Mouse (Mus musculus) MEL (cell line): Measurements from ENCODE around the gene Urb1. TPM values are rescaled to one million over a fixed set of nuclear protein-coding genes. Genes with fewer than 3 reads are reported as not detected.

Source experiments
- DNase-seq: peaks from one replicate; pipeline ENCODE4 v3.0.0; 2011; ENCODE audit warnings: low read depth, low spot score
- H3K27ac ChIP-seq: 2 replicates; pipeline ENCODE4 v1.5.1; 2012; ENCODE audit warnings: low read depth, mild to moderate bottlenecking, control low read depth, low read length, moderate library complexity; ENCODE audit not compliant: control insufficient read depth
- H3K27me3 ChIP-seq, 2 experiments: fragments of 150-350 bp in 1 of 2; sonication (generic) in 1 of 2; 2 replicates each; pipeline ENCODE4 v1.6.1; 2012; ENCODE audit warnings: low read length in 2 of 2, mild to moderate bottlenecking in 2 of 2, improper control_type of control experiment in 1 of 2, moderate library complexity in 1 of 2; ENCODE audit not compliant: insufficient read depth in 2 of 2, control insufficient read depth in 1 of 2
- H3K36me3 ChIP-seq, 2 experiments: 2 replicates each; pipeline ENCODE4 v1.6.1; 2012 to 2014; ENCODE audit warnings: low read length in 2 of 2, improper control_type of control experiment in 1 of 2, inconsistent platforms in 1 of 2, mild to moderate bottlenecking in 1 of 2; ENCODE audit not compliant: insufficient read depth in 2 of 2, control insufficient read depth in 1 of 2
- H3K4me1 ChIP-seq, 2 experiments: fragments of 150-350 bp in 1 of 2; sonication (generic) in 1 of 2; 2 replicates each; pipeline ENCODE4 v1.6.1; 2012; ENCODE audit warnings: low read length in 2 of 2, improper control_type of control experiment in 1 of 2, mild to moderate bottlenecking in 1 of 2; ENCODE audit not compliant: insufficient read depth in 2 of 2, control insufficient read depth in 1 of 2
- H3K4me3 ChIP-seq, 2 experiments: fragments of 150-350 bp in 1 of 2; sonication (generic) in 1 of 2; 2 replicates each; pipeline ENCODE4 v1.5.1; 2012; ENCODE audit warnings: low read depth in 2 of 2, low read length in 2 of 2, mild to moderate bottlenecking in 2 of 2, moderate library complexity in 2 of 2, control low read depth in 1 of 2, improper control_type of control experiment in 1 of 2; ENCODE audit not compliant: control insufficient read depth in 1 of 2, insufficient read depth in 1 of 2
- H3K79me2 ChIP-seq: 2 replicates; pipeline ENCODE4 v1.6.1; 2012; ENCODE audit warnings: mild to moderate bottlenecking, low read length, moderate library complexity; ENCODE audit not compliant: control insufficient read depth, poor library complexity, insufficient read depth
- H3K9ac ChIP-seq: 2 replicates; pipeline ENCODE4 v1.6.1; 2012; ENCODE audit warnings: low read depth, mild to moderate bottlenecking, control low read depth, low read length, moderate library complexity; ENCODE audit not compliant: control insufficient read depth, poor library complexity, severe bottlenecking
- H3K9me3 ChIP-seq: fragments of 150-350 bp; sonication (generic); replicated peaks from 2 replicates; pipeline ENCODE4 v1.6.1; 2012; ENCODE audit warnings: mild to moderate bottlenecking, low read length, improper control_type of control experiment, moderate library complexity; ENCODE audit not compliant: insufficient read depth
- CHD2 ChIP-seq: IDR thresholded peaks from 2 replicates; pipeline ENCODE4 v1.6.1; 2011; ENCODE audit warnings: low read length, improper control_type of control experiment
- CTCF ChIP-seq, 3 experiments: IDR thresholded peaks in 2 of 3; conservative IDR thresholded peaks in 1 of 3; 2 replicates each; pipeline ENCODE4 v1.5.1; 2011 to 2012; ENCODE audit warnings: low read length in 3 of 3, low read depth in 2 of 3, mild to moderate bottlenecking in 2 of 3, improper control_type of control experiment in 1 of 3, inconsistent platforms in 1 of 3, mixed read lengths in 1 of 3, moderate library complexity in 1 of 3; ENCODE audit not compliant: control insufficient read depth in 1 of 3, insufficient read depth in 1 of 3, poor library complexity in 1 of 3, severe bottlenecking in 1 of 3
- E2F4 ChIP-seq: IDR thresholded peaks from 2 replicates; pipeline ENCODE4 v1.6.1; 2011; ENCODE audit warnings: low read depth, low read length, improper control_type of control experiment, borderline replicate concordance
- ELF1 ChIP-seq: IDR thresholded peaks from 2 replicates; pipeline ENCODE4 v1.6.1; 2014; ENCODE audit warnings: low read depth, mild to moderate bottlenecking, inconsistent platforms, low read length, improper control_type of control experiment, moderate library complexity
- ETS1 ChIP-seq: IDR thresholded peaks from 2 replicates; pipeline ENCODE4 v1.6.1; 2012; ENCODE audit warnings: low read depth, mild to moderate bottlenecking, inconsistent platforms, low read length, improper control_type of control experiment, moderate library complexity
- GATA1 ChIP-seq: IDR thresholded peaks from 2 replicates; pipeline ENCODE4 v1.6.1; 2011; ENCODE audit warnings: low read depth, low read length, improper control_type of control experiment
- HCFC1 ChIP-seq: IDR thresholded peaks from 2 replicates; pipeline ENCODE4 v1.6.1; 2012; ENCODE audit warnings: low read depth, mild to moderate bottlenecking, inconsistent platforms, low read length, improper control_type of control experiment, moderate library complexity
- JUND ChIP-seq: IDR thresholded peaks from 2 replicates; pipeline ENCODE4 v1.6.1; 2011; ENCODE audit warnings: low read depth, mild to moderate bottlenecking, improper control_type of control experiment, low read length
- KAT2A ChIP-seq: conservative IDR thresholded peaks from 2 replicates; pipeline ENCODE4 v1.6.1; 2012; ENCODE audit warnings: low read depth, low read length, improper control_type of control experiment, inconsistent platforms
- MAFK ChIP-seq: IDR thresholded peaks from 2 replicates; pipeline ENCODE4 v1.6.1; 2011; ENCODE audit warnings: low read depth, mild to moderate bottlenecking, low read length, improper control_type of control experiment, borderline replicate concordance
- MAX ChIP-seq: IDR thresholded peaks from 2 replicates; pipeline ENCODE4 v1.6.1; 2011; ENCODE audit warnings: low read length, improper control_type of control experiment
- MAZ ChIP-seq: IDR thresholded peaks from 2 replicates; pipeline ENCODE4 v1.6.1; 2012; ENCODE audit warnings: low read depth, mild to moderate bottlenecking, inconsistent platforms, low read length, improper control_type of control experiment
- MXI1 ChIP-seq: IDR thresholded peaks from 2 replicates; pipeline ENCODE4 v1.6.1; 2011; ENCODE audit warnings: mild to moderate bottlenecking, low read depth, low read length, improper control_type of control experiment
- NELFE ChIP-seq: IDR thresholded peaks from 2 replicates; pipeline ENCODE4 v1.6.1; 2011; ENCODE audit warnings: low read depth, low read length, improper control_type of control experiment
- POLR2AphosphoS5 ChIP-seq: IDR thresholded peaks from 2 replicates; pipeline ENCODE4 v1.6.1; 2012; ENCODE audit warnings: low read depth, borderline replicate concordance, mild to moderate bottlenecking, inconsistent platforms, low read length, moderate library complexity, mixed read lengths
- RAD21 ChIP-seq: IDR thresholded peaks from 2 replicates; pipeline ENCODE4 v1.6.1; 2011; ENCODE audit warnings: mild to moderate bottlenecking, low read depth, low read length, improper control_type of control experiment
- SIN3A ChIP-seq: IDR thresholded peaks from 2 replicates; pipeline ENCODE4 v1.6.1; 2012; ENCODE audit warnings: low read length, improper control_type of control experiment, inconsistent platforms
- SMC3 ChIP-seq: IDR thresholded peaks from 2 replicates; pipeline ENCODE4 v1.6.1; 2011; ENCODE audit warnings: low read depth, low read length, improper control_type of control experiment
- TCF12 ChIP-seq: IDR thresholded peaks from 2 replicates; pipeline ENCODE4 v1.6.1; 2014; ENCODE audit warnings: low read depth, mild to moderate bottlenecking, inconsistent platforms, low read length, improper control_type of control experiment, moderate library complexity
- UBTF ChIP-seq: IDR thresholded peaks from 2 replicates; pipeline ENCODE4 v1.6.1; 2012; ENCODE audit warnings: low read depth, mild to moderate bottlenecking, inconsistent platforms, low read length, improper control_type of control experiment, moderate library complexity, borderline replicate concordance; ENCODE audit not compliant: insufficient read depth
- USF1 ChIP-seq: IDR thresholded peaks from 2 replicates; pipeline ENCODE4 v1.6.1; 2014; ENCODE audit warnings: low read depth, mild to moderate bottlenecking, inconsistent platforms, low read length, improper control_type of control experiment, moderate library complexity
- USF2 ChIP-seq, 2 experiments: IDR thresholded peaks; 2 replicates each; pipeline ENCODE4 v1.6.1; 2011 to 2012; ENCODE audit warnings: improper control_type of control experiment in 2 of 2, low read length in 2 of 2, borderline replicate concordance in 1 of 2, inconsistent platforms in 1 of 2, low read depth in 1 of 2, mild to moderate bottlenecking in 1 of 2; ENCODE audit not compliant: insufficient read depth in 1 of 2
- ZC3H11A ChIP-seq: IDR thresholded peaks from 2 replicates; pipeline ENCODE4 v1.6.1; 2012; ENCODE audit warnings: low read depth, mild to moderate bottlenecking, inconsistent platforms, low read length, improper control_type of control experiment
- ZMIZ1 ChIP-seq: IDR thresholded peaks from 2 replicates; pipeline ENCODE4 v1.6.1; 2012; ENCODE audit warnings: low read depth, mild to moderate bottlenecking, inconsistent platforms, low read length, improper control_type of control experiment, moderate library complexity
- ZNF384 ChIP-seq: IDR thresholded peaks from 2 replicates; pipeline ENCODE4 v1.6.1; 2012; ENCODE audit warnings: low read depth, mild to moderate bottlenecking, inconsistent platforms, low read length, improper control_type of control experiment
- polyA plus RNA-seq, 2 experiments: library from polyadenylated mRNA; stranded (reverse) in 1 of 2; unstranded in 1 of 2; fragments of >175 nt in 1 of 2; fragments of >200 nt in 1 of 2; gene quantifications; 2 replicates each; pipeline versions ENCODE4 v1.2.1 to v1.2.4; 2012; ENCODE audit warnings: low replicate concordance in 2 of 2, low read depth in 1 of 2; ENCODE audit not compliant: insufficient read length in 2 of 2, insufficient read depth in 1 of 2, missing spikeins in 1 of 2
- total RNA-seq: library from RNA; depleted of rRNA; stranded (reverse); fragments of 300-350 nt; gene quantifications from 2 replicates; pipeline ENCODE4 v1.2.3, GENCODE M21; 2012

The Urb1 gene
- total and polyA plus RNA-seq, 3 experiments = 26.2 to 36.7 (median 35.3) TPM

GRCm38 (mm10) chr16:90736672-90737270, 73.4 kb downstream of the Urb1 start:
- Histone ChIP-seq H3K27ac (no peak overlapping the region), H3K27me3 (no peaks in the 10 kb centered on the region), H3K9ac (no peak overlapping the region), H3K36me3 (no peaks in the 10 kb centered on the region), H3K4me3 (no peak overlapping the region), H3K9me3 (no peaks in the 10 kb centered on the region), H3K79me2 (no peaks in the 10 kb centered on the region), H3K4me1 (no peaks in the 10 kb centered on the region)
- DNase-seq = no peak
- TF ChIP-seq UBTF (no peak), ETS1 (no peak), ZMIZ1 (no peak), MXI1 (no peak), SIN3A (no peak), USF1 (no peak), MAFK (no peak), E2F4 (no peak), CHD2 (no peak), USF2 (IDR thresholded peaks at IDR 0.05; ENCODE audit: borderline replicate concordance in 1 of 2, insufficient read depth in 1 of 2, low read depth in 1 of 2, low read length in 2 of 2) (no peak), POLR2AphosphoS5 (no peak), MAX (no peak), ZNF384 (no peak), TCF12 (no peak), KAT2A (no peak), ELF1 (no peak), RAD21 (no peak), ZC3H11A (no peak), MAZ (no peak)

- no peak for DNase-seq
- no peaks in the 10 kb centered on the region for H3K36me3 ChIP-seq
- H3K79me2 ChIP-seq = no peaks in the 10 kb centered on the region
- no peaks in the 10 kb centered on the region for H3K4me1 ChIP-seq
- no peak for TF ChIP-seq JUND
- TF ChIP-seq GATA1 = no peak
- no peak for TF ChIP-seq KAT2A
- no peak for TF ChIP-seq NELFE
- TF ChIP-seq CTCF (IDR thresholded peaks at IDR 0.05 in 2 of 3, conservative IDR thresholded peaks at IDR 0.05 in 1 of 3; ENCODE audit: control insufficient read depth in 1 of 3, insufficient read depth in 1 of 3, low read depth in 2 of 3, low read length in 3 of 3, poor library complexity in 1 of 3, severe bottlenecking in 1 of 3) = no peak
- no peak for TF ChIP-seq POLR2AphosphoS5
- no peak for TF ChIP-seq HCFC1
- TF ChIP-seq SMC3 = no peak
- TF ChIP-seq E2F4 = no peak
- TF ChIP-seq MAFK = no peak
- no peak overlapping the region for H3K9ac ChIP-seq
- H3K27ac ChIP-seq = no peak overlapping the region
- H3K4me3 ChIP-seq = no peak overlapping the region
- H3K9me3 ChIP-seq = no peaks in the 10 kb centered on the region
- no peaks in the 10 kb centered on the region for H3K27me3 ChIP-seq
Observed at GRCm38 (mm10) chr16:90735611-90736010, 74.6 kb downstream of the Urb1 start.
